ENCODE assay signal across 9 mouse cellular contexts in genomic region chr13:105266746-105267145, GRCm38 (mm10). TPM values are rescaled to one million over a fixed set of nuclear protein-coding genes. Genes with fewer than 3 reads are reported as not detected.
DNase-seq lines count a peak whose midpoint lies in the region; TF ChIP-seq lines count a peak whose summit lies in the region.
"Had no signal": no experiment of that assay in that cellular context is flagged by ENCODE, and none has a peak within 500 bp of the region (broad histone marks: within the 10 kb centered on the region; RNA-seq: fewer than 3 reads in every experiment).

No protein-coding gene starts in this region.

- no peak for TF ChIP-seq POLR2A in thymus, adult 2 months (IDR thresholded peaks at IDR 0.05; ENCODE audit: control insufficient read depth, extremely low read depth, insufficient read depth, low read length, poor library complexity)
- no peak for TF ChIP-seq POLR2A in lung, adult 2 months (IDR thresholded peaks at IDR 0.05; ENCODE audit: borderline replicate concordance, extremely low read depth, low read depth, low read length)

- H3K4me1 ChIP-seq in thymus, adult 2 months (replicated peaks; ENCODE audit: control insufficient read depth, insufficient read depth, low read length): no peaks in the 10 kb centered on the region
- no peaks in the 10 kb centered on the region for H3K4me1 ChIP-seq in lung, adult 2 months (ENCODE audit: control insufficient read depth, insufficient read depth, low read length)

- no peak overlapping the region for H3K27ac ChIP-seq in thymus, adult 2 months (ENCODE audit: control insufficient read depth, insufficient read depth, low read length)

- no peak overlapping the region for H3K4me3 ChIP-seq in thymus, adult 2 months (ENCODE audit: control insufficient read depth, insufficient read depth, low read length)
- no peak overlapping the region for H3K4me3 ChIP-seq in lung, adult 2 months (replicated peaks; ENCODE audit: extremely low read depth, low read depth, low read length)

- H3K27me3 ChIP-seq in thymus, adult 2 months (ENCODE audit: control insufficient read depth, insufficient read depth, low read length): no peaks in the 10 kb centered on the region

- peak; percentile 30 to 48 for DNase-seq in adrenal gland, adult 18-20 months (ENCODE audit: low spot score in 2 of 2)
- no peak for DNase-seq in adrenal gland, postnatal 4 days (ENCODE audit: low spot score in 2 of 2)
- DNase-seq in thymus, adult 2 months: peak; percentile 41
- DNase-seq in thymus, adult 18-20 months: no peak
- peak; percentile 24 for DNase-seq in fibroblast of lung, adult 2 months (ENCODE audit: low read depth)
- peak; percentile 71 for DNase-seq in kidney, adult 9 months
- peak; percentile 17 for DNase-seq in lung, adult 2 months
- peak; percentile 58 for DNase-seq in right cerebral cortex, postnatal 4 days

- H3K36me3 ChIP-seq in thymus, adult 2 months (ENCODE audit: control insufficient read depth, insufficient read depth, low read length): no peaks in the 10 kb centered on the region

- WGBS in thymus, adult 2 months: 6% methylated on average over 3 of the region's 3 CpGs
- 29% methylated on average over 3 of the region's 3 CpGs for WGBS in lung, adult 2 months

- no peak for TF ChIP-seq CTCF in thymus, adult 2 months (IDR thresholded peaks at IDR 0.05; ENCODE audit: borderline replicate concordance, control insufficient read depth, extremely low read depth, insufficient read depth, low read length, poor library complexity)
- TF ChIP-seq CTCF in lung, adult 2 months (IDR thresholded peaks at IDR 0.05; ENCODE audit: insufficient read depth, low read length): no peak

RNA-seq across cellular contexts. Expression of gene Rnf180, which starts 27.9 kb away (rescaled TPM):
- 10 to 100 TPM in 1 of 2 experiments, 1 to 10 TPM in 1; 6.5 to 18.4 TPM for total RNA-seq in adrenal gland, adult 18-20 months (2021)
- 10 to 100 TPM; 15.7 to 16.4 TPM for total RNA-seq in adrenal gland, postnatal 4 days (2021)
- polyA plus RNA-seq in thymus, adult 2 months (2012; rRNA removed): 2.7 and 3.4 TPM in 2 replicates
- 1.7 and 1.9 TPM in 2 replicates for polyA plus RNA-seq in lung, adult 2 months (2012; rRNA removed)
- polyA plus RNA-seq: C2C12 had no signal

Comparison
In these comparisons a context has a peak if more than half of its experiments do, and no peak if none do; other contexts are left out.
1. DNase-seq: peak in adrenal gland, adult 18-20 months (2 of 2), thymus, adult 2 months (single experiment), fibroblast of lung, adult 2 months (single experiment), kidney, adult 9 months (single experiment), lung, adult 2 months (single experiment) and right cerebral cortex, postnatal 4 days (single experiment); none in adrenal gland, postnatal 4 days (0 of 2) and thymus, adult 18-20 months (0 of 2).